In the genomic region with DNA sequence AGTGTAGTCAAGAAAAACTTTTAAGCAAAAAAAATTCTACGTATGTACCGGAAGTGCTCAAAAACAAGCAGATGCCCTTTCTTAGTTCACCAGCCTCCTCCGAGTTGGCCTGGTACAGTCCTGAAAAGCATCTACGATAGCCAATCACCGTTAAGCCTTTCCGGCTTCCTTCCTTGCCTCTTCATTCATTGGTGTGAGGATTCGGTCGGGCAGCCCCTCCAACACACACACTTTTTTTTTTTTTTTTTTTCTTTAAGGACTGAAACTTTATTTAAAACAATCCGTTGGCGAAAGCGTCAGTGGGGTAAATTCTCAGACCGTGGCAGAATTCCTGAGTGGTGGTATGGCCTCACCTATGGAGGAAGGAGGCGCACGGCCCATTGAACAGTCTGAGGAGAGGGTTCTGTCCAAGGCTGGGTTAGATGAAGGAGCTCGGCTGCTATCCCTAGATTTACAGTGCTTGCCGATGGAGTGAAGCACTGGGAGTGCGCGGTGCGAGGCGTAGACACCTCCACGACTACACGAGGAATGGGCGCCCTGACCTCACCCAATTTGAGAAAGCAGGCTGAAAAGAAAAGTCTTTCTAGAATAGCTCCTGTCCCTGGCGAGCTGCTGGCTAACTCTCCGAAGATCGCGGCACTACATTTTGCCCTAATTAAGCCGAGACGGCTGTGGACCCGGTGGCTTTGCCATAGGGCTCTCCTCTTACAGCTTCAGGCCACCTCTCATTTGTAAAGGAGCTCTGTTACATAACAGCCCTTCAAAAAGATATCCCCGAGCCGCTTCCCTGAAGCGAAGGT, we compare ENCODE assay signal across 8 mouse cellular contexts. TPM values are rescaled to one million over a fixed set of nuclear protein-coding genes. Genes with fewer than 3 reads are reported as not detected.
A peak's percentile ranks its signal among the peaks of the same experiment; 100 is the strongest.
DNase-seq lines count a peak whose midpoint lies in the region; ATAC-seq and TF ChIP-seq lines count a peak whose summit lies in the region.

No protein-coding gene starts in this region.

- peak overlapping the region; percentile 76 to 94 for H3K4me3 ChIP-seq in heart, embryonic 14.5 days (ENCODE audit: control insufficient read depth in 1 of 2, insufficient read depth in 1 of 2, low read depth in 1 of 2, low read length in 2 of 2)
- peak overlapping the region; percentile 77 to 98 for H3K4me3 ChIP-seq in liver, embryonic 14.5 days (ENCODE audit: insufficient read depth in 1 of 2, low read depth in 2 of 2, low read length in 2 of 2)
- peak overlapping the region; percentile 89 for H3K4me3 ChIP-seq in neural tube, embryonic 12.5 days

- H3K9ac ChIP-seq in heart, embryonic 14.5 days (ENCODE audit: low read length): peak overlapping the region; percentile 98
- peak overlapping the region; percentile 92 for H3K9ac ChIP-seq in liver, embryonic 14.5 days (replicated peaks)
- H3K9ac ChIP-seq in neural tube, embryonic 12.5 days: peak overlapping the region; percentile 94

- DNase-seq in CD4-positive helper T cell, adult 2 months (ENCODE audit: low read depth, low spot score): peak; percentile 98
- DNase-seq in adrenal gland, postnatal 36 days: peak; percentile 82 to 83
- DNase-seq in kidney, postnatal 36 days: peak; percentile 83 to 96
- peak; percentile 94 to 95 (median 95) for DNase-seq in liver, embryonic 14.5 days (ENCODE audit: low read depth in 3 of 3, low spot score in 3 of 3)
- peak; percentile 99 for DNase-seq in telencephalon, adult 2 months (ENCODE audit: low read depth, low spot score)

- H3K27ac ChIP-seq in heart, embryonic 14.5 days (replicated peaks in 1 of 2; ENCODE audit: control insufficient read depth in 1 of 2, insufficient read depth in 1 of 2, low read depth in 2 of 2, low read length in 2 of 2): peak overlapping the region; percentile 98 to 99
- H3K27ac ChIP-seq in liver, embryonic 14.5 days: peak overlapping the region; percentile 98
- peak overlapping the region; percentile 46; the same call in 1 of the 2 replicates for H3K27ac ChIP-seq in neural tube, embryonic 12.5 days

- no peaks in the 10 kb centered on the region for H3K9me3 ChIP-seq in heart, embryonic 14.5 days (ENCODE audit: control insufficient read depth, low read length)
- no peaks in the 10 kb centered on the region for H3K9me3 ChIP-seq in liver, embryonic 14.5 days (ENCODE audit: control insufficient read depth, low read length)
- no peaks in the 10 kb centered on the region for H3K9me3 ChIP-seq in neural tube, embryonic 12.5 days

- H3K36me3 ChIP-seq in heart, embryonic 14.5 days (ENCODE audit: control insufficient read depth, insufficient read depth, low read length): peaks cover 11% of the 10 kb centered on the region
- H3K36me3 ChIP-seq in liver, embryonic 14.5 days (replicated peaks; ENCODE audit: control insufficient read depth, insufficient read depth, low read depth): peaks cover 7% of the 10 kb centered on the region
- H3K36me3 ChIP-seq in neural tube, embryonic 12.5 days: peaks cover 2% of the 10 kb centered on the region

- WGBS in heart, embryonic 14.5 days: under 1% methylated on average over 33 of the region's 33 CpGs
- under 1% methylated on average over 33 of the region's 33 CpGs for WGBS in liver, embryonic 14.5 days (ENCODE audit: insufficient replicate concordance)
- WGBS in neural tube, embryonic 12.5 days: under 1% methylated on average over 33 of the region's 33 CpGs

- no peak for TF ChIP-seq EP300 in liver, embryonic 14.5 days (IDR thresholded peaks at IDR 0.05; ENCODE audit: low read depth)

- ATAC-seq in erythroid progenitor cell, adult 5-6 weeks (replicated peaks; ENCODE audit: low FRiP score, poor library complexity, severe bottlenecking): peak; percentile 88
- peak; percentile 90 for ATAC-seq in heart, embryonic 14.5 days (ENCODE audit: insufficient number of reproducible peaks, insufficient read depth, low FRiP score, low read depth)
- ATAC-seq in liver, embryonic 14.5 days (ENCODE audit: insufficient read depth): peak; percentile 85
- ATAC-seq in neural tube, embryonic 12.5 days (ENCODE audit: low FRiP score, low read depth): peak; percentile 97

- H3K27me3 ChIP-seq in heart, embryonic 14.5 days (ENCODE audit: control insufficient read depth, insufficient read depth, low read length): no peaks in the 10 kb centered on the region
- H3K27me3 ChIP-seq in liver, embryonic 14.5 days (ENCODE audit: control insufficient read depth, insufficient read depth, low read length): no peaks in the 10 kb centered on the region
- H3K27me3 ChIP-seq in neural tube, embryonic 12.5 days (replicated peaks): no peaks in the 10 kb centered on the region

- peak overlapping the region; percentile 71 for H3K4me2 ChIP-seq in heart, embryonic 14.5 days (ENCODE audit: low read length)
- H3K4me2 ChIP-seq in liver, embryonic 14.5 days (ENCODE audit: low read depth): peak overlapping the region; percentile 87
- H3K4me2 ChIP-seq in neural tube, embryonic 12.5 days (replicated peaks): peak overlapping the region; percentile 84

- H3K4me1 ChIP-seq in heart, embryonic 14.5 days (ENCODE audit: control insufficient read depth in 2 of 2, insufficient read depth in 2 of 2, low read length in 2 of 2): peaks cover 0 to 15% of the 10 kb centered on the region in 2 experiments; a peak in 2 of 4 replicates
- H3K4me1 ChIP-seq in liver, embryonic 14.5 days (replicated peaks; ENCODE audit: control insufficient read depth in 2 of 2, insufficient read depth in 2 of 2, low read length in 1 of 2): peaks cover 14 to 20% of the 10 kb centered on the region in 2 experiments
- H3K4me1 ChIP-seq in neural tube, embryonic 12.5 days: peaks cover 13% of the 10 kb centered on the region

- TF ChIP-seq CTCF in liver, embryonic 14.5 days (IDR thresholded peaks at IDR 0.05; ENCODE audit: low read depth): no peak

RNA-seq across cellular contexts. Expression of gene Zdhhc5, which starts 0.8 kb away (rescaled TPM):
- total RNA-seq in adrenal gland, postnatal 36 days (2021): 10 to 100 TPM; 63.3 to 63.9 TPM
- total RNA-seq in erythroid progenitor cell, adult 5-6 weeks (2015; ENCODE audit: low replicate concordance): 67.0 and 77.5 TPM in 2 replicates
- total RNA-seq in erythroid progenitor cell, adult 5-6 weeks (2017; ENCODE audit: low replicate concordance): 83.7 and 85.0 TPM in 2 replicates
- polyA plus RNA-seq in heart, embryonic 14.5 days (2014; fragmentation: Nextera tagmentation; extraction: Ambion mirVana): 26.4 and 27.1 TPM in 2 replicates
- 17.2 and 17.4 TPM in 2 replicates for polyA plus RNA-seq in liver, embryonic 14.5 days (2012; rRNA removed)
- polyA plus RNA-seq in liver, embryonic 14.5 days (2014; fragmentation: Nextera tagmentation; extraction: Ambion mirVana): 18.8 and 20.1 TPM in 2 replicates
- polyA plus RNA-seq in neural tube, embryonic 12.5 days (2016; fragmentation: Nextera tagmentation; extraction: Ambion mirVana): 24.3 and 27.1 TPM in 2 replicates

RNA-seq across cellular contexts. Expression of gene Clp1, which starts 11.4 kb away (rescaled TPM):
- 10 to 100 TPM; 13.5 to 16.4 TPM for total RNA-seq in adrenal gland, postnatal 36 days (2021)
- total RNA-seq in erythroid progenitor cell, adult 5-6 weeks (2015; ENCODE audit: low replicate concordance): 67.4 and 70.0 TPM in 2 replicates
- 26.2 and 54.4 TPM in 2 replicates for total RNA-seq in erythroid progenitor cell, adult 5-6 weeks (2017; ENCODE audit: low replicate concordance)
- 14.3 and 16.9 TPM in 2 replicates for polyA plus RNA-seq in heart, embryonic 14.5 days (2014; fragmentation: Nextera tagmentation; extraction: Ambion mirVana)
- polyA plus RNA-seq in liver, embryonic 14.5 days (2012; rRNA removed): 22.1 and 27.5 TPM in 2 replicates
- polyA plus RNA-seq in liver, embryonic 14.5 days (2014; fragmentation: Nextera tagmentation; extraction: Ambion mirVana): 50.9 and 54.6 TPM in 2 replicates
- 36.4 and 37.1 TPM in 2 replicates for polyA plus RNA-seq in neural tube, embryonic 12.5 days (2016; fragmentation: Nextera tagmentation; extraction: Ambion mirVana)

RNA-seq across cellular contexts. Expression of gene Ypel4, which starts 18.1 kb away (rescaled TPM):
- total RNA-seq in adrenal gland, postnatal 36 days (2021): 1 to 10 TPM; 2.8 to 5.0 TPM
- 377 and 399 TPM in 2 replicates for total RNA-seq in erythroid progenitor cell, adult 5-6 weeks (2015; ENCODE audit: low replicate concordance)
- 327 and 382 TPM in 2 replicates for total RNA-seq in erythroid progenitor cell, adult 5-6 weeks (2017; ENCODE audit: low replicate concordance)
- polyA plus RNA-seq in heart, embryonic 14.5 days (2014; fragmentation: Nextera tagmentation; extraction: Ambion mirVana): 3.5 and 4.5 TPM in 2 replicates
- 122 and 145 TPM in 2 replicates for polyA plus RNA-seq in liver, embryonic 14.5 days (2012; rRNA removed)
- 53.4 and 58.1 TPM in 2 replicates for polyA plus RNA-seq in liver, embryonic 14.5 days (2014; fragmentation: Nextera tagmentation; extraction: Ambion mirVana)
- polyA plus RNA-seq in neural tube, embryonic 12.5 days (2016; fragmentation: Nextera tagmentation; extraction: Ambion mirVana): 20.5 and 21.4 TPM in 2 replicates

RNA-seq across cellular contexts. Expression of gene Gm19426, which starts 27.7 kb away (rescaled TPM):
- 1 to 10 TPM; 1.5 to 2.4 TPM for total RNA-seq in adrenal gland, postnatal 36 days (2021)
- not detected in 2 replicates for total RNA-seq in erythroid progenitor cell, adult 5-6 weeks (2015; ENCODE audit: low replicate concordance)
- not detected in 2 replicates for total RNA-seq in erythroid progenitor cell, adult 5-6 weeks (2017; ENCODE audit: low replicate concordance)
- polyA plus RNA-seq in heart, embryonic 14.5 days (2014; fragmentation: Nextera tagmentation; extraction: Ambion mirVana): 4.4 and 4.5 TPM in 2 replicates
- 1.1 and 1.8 TPM in 2 replicates for polyA plus RNA-seq in liver, embryonic 14.5 days (2012; rRNA removed)
- polyA plus RNA-seq in liver, embryonic 14.5 days (2014; fragmentation: Nextera tagmentation; extraction: Ambion mirVana): 0.98 and 1.1 TPM in 2 replicates
- polyA plus RNA-seq in neural tube, embryonic 12.5 days (2016; fragmentation: Nextera tagmentation; extraction: Ambion mirVana): 7.8 and 9.0 TPM in 2 replicates

RNA-seq across cellular contexts. Expression of gene Tmx2, which starts 36.8 kb away (rescaled TPM):
- total RNA-seq in adrenal gland, postnatal 36 days (2021): 100 to 1,000 TPM; 138 to 157 TPM
- total RNA-seq in erythroid progenitor cell, adult 5-6 weeks (2015; ENCODE audit: low replicate concordance): 52.4 and 74.6 TPM in 2 replicates
- 42.6 and 43.2 TPM in 2 replicates for total RNA-seq in erythroid progenitor cell, adult 5-6 weeks (2017; ENCODE audit: low replicate concordance)
- 161 and 193 TPM in 2 replicates for polyA plus RNA-seq in heart, embryonic 14.5 days (2014; fragmentation: Nextera tagmentation; extraction: Ambion mirVana)
- polyA plus RNA-seq in liver, embryonic 14.5 days (2012; rRNA removed): 18.7 and 24.7 TPM in 2 replicates
- 66.3 and 70.9 TPM in 2 replicates for polyA plus RNA-seq in liver, embryonic 14.5 days (2014; fragmentation: Nextera tagmentation; extraction: Ambion mirVana)
- polyA plus RNA-seq in neural tube, embryonic 12.5 days (2016; fragmentation: Nextera tagmentation; extraction: Ambion mirVana): 196 and 197 TPM in 2 replicates

Comparison
In these comparisons a context has a peak if more than half of its experiments do, and no peak if none do; other contexts are left out.
1. Peak in every context shown above with its lines: DNase-seq, ATAC-seq, H3K4me3 ChIP-seq and H3K27ac ChIP-seq.
2. H3K27ac ChIP-seq: peak in every context shown above with its lines; median percentile 98 in heart, embryonic 14.5 days; 98 in liver, embryonic 14.5 days; 46 in neural tube, embryonic 12.5 days.